Mouse (Mus musculus): ENCODE data around the gene Gm10037.

GRCm38 (mm10) chr13:67850361-67850760 is 19.5 kb downstream of the Gm10037 start:
- TF ChIP-seq CTCF (IDR thresholded peaks at IDR 0.05; ENCODE audit: borderline replicate concordance, control insufficient read depth, extremely low read depth, insufficient read depth, low read length, poor library complexity) (no peak), POLR2A (IDR thresholded peaks at IDR 0.05; ENCODE audit: control insufficient read depth, extremely low read depth, insufficient read depth, low read length, poor library complexity) (no peak)
